Mouse (Mus musculus) spleen, postnatal 36 days (tissue): ENCODE results near the gene Glo1.
A peak's percentile ranks its signal among the peaks of the same experiment; 100 is the strongest.
"Not testable (repeated sequence)": the region's sequence is repeated elsewhere in the genome, so short reads cannot be mapped to it uniquely, and the experiment has no call there.

Source experiments
- DNase-seq, 2 experiments: peaks; one replicate each; pipeline ENCODE4 v3.0.0; 2022; ENCODE audit warnings: low spot score in 2 of 2, mixed read lengths in 1 of 2

The Glo1 gene

GRCm38 (mm10) chr17:30626719-30627118, at the start of gene Glo1:
Gene Glo1 (minus strand): TSS chr17:30626871.
- DNase-seq, result not testable (repeated sequence)

DNA sequence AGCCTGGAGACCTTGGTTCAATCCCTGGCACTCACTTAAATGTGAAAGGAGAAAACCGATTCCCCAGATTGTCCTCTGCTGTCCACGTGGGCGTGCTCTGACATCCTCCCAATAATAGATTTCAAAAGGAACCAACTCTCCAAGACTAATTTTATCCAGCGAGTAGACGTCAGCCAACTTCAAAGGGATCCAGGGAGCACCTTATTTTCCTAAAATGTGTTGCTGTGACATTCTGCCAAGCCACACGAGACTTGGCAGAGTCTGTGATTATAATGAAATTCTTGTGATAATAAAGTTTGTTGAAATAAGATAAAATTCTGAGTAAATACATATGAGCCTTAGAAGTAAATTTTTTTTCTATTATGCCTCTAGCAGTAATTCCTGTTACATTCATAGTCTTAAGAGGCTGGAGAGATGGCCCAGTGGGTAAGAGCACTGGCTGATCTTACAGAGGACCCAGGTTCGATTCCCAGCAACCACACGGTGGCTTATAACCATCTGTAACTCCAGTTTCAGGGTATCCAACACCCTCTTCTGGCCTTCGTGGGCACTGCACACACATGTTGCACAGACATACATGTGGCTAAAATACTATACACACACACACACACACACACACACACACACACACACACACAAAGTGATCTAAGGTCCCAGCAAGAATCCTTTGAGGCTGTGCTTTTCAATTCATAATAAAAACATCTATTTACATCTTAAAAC, 48.5 kb upstream of the Glo1 start:
- DNase-seq, result no peak

DNA sequence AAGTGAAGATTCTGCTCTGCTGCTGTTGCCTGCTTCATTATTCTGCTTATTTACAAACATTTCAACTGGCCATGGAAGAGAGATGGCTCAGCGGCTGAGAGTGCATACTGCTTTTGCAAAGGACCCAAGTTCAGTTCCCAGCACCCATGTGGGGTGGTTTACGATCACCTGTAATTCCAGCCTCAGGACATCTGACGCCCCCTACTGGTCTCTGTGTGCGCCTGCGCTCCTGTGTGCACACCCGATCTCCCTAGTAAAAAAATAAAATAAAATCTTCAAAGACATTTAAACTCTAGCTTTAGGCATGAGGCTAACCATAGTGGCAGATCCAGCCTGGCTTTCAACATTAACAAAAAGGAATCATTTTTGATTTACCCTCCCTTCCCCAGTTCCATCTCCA, 46.4 kb upstream of the Glo1 start:
- no peak for DNase-seq

- DNase-seq, result no peak
Measured at GRCm38 (mm10) chr17:30672556-30672955, 45.9 kb upstream of the Glo1 start.

- DNase-seq, result no peak
Measured at GRCm38 (mm10) chr17:30664856-30665255, 38.2 kb upstream of the Glo1 start.

GRCm38 (mm10) chr17:30663170-30663569, 36.5 kb upstream of the Glo1 start:
- no peak for DNase-seq

- no peak for DNase-seq
Measured at GRCm38 (mm10) chr17:30662131-30662530, 35.5 kb upstream of the Glo1 start.

- peak; percentile 64 to 74 for DNase-seq
Measured at GRCm38 (mm10) chr17:30658152-30658544, 31.5 kb upstream of the Glo1 start.

DNA sequence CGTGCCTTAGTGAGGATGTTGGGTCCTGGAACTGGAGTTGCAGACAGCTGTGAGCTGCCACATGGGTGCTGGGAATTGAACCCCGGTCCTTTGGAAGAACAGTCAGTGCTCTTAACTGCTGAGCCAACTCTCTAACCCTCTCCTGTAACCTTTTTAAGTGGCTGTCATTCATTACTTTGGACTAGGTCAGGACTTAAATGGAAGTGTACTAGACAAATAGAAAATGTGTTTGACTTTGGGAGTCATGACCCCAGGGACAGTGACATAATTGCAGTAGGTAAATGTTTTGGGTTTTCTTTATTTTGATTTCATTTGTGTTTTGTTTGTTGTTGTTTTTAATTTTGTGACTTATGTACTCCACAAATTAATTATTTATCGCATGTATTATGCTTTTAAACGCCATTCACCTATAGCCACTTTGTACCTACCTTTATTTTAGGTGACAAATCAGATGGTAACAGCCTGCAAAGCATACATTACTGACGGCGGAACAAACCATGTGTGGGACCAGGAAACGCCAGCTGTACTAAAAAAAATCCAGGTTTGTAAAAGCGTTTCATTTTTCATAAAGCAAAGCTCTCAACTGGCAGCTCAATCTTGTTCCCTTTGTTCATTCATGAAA, 31.0 kb upstream of the Glo1 start:
- no peak for DNase-seq

DNA sequence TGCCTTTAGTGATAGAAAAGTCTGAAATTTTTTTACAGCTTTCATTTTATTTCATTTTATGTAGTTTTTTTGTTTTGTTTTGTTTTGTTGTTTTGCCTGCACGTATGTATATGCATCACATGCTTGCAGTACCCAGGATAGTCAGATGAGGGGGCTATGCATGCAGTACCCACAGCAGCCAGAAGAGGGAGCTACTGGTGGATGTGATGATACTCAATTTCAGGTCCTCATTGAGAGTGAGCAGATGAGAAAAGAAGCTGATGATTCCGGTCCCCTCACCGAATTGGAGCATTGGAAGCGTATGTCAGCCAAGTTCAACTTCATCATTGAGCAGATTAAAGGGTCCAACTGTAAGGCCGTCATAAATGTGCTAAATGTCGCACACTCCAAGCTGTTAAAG, 26.3 kb upstream of the Glo1 start:
- DNase-seq, result no peak

GRCm38 (mm10) chr17:30648770-30649169, 22.1 kb upstream of the Glo1 start:
- DNase-seq, result no peak

GRCm38 (mm10) chr17:30640896-30641295, 14.2 kb upstream of the Glo1 start:
- DNase-seq, result no peak

DNA sequence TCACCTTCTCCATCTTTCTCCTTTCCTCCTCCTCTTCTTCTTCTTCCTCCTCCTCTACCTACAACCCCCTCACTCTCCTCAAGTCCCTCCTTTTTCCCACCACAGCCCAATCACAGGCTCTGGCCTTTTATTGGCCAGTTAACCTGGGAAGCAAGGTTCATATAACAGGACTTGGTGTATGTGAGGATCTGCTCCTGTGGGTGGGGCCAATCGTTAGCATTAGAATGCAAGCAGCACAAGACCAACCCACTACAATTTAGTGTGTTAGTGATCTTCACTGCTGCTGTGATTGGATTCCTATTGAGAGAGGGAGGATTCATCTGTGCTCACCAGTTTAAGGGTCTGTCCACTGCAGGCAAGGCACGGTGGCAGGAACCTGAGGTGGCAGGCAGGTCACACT, 12.3 kb upstream of the Glo1 start:
- no peak for DNase-seq

DNA sequence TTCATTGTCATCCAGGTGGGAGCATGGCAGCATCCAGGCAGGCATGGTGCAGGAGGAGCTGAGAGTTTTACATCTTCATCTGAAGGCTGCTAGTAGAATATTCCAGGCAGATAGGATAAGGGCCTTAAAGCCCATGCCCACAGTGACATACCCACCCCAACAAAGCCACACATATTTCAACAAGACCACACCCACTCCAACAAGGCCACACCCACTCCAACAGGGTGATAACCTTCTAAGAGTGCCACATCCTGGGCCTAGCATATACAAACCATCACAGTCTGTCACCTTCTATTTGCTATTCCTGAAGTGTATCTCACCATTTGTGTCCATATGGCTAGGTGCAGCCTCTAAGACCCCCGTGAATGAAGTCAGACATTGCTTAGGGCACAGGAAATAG, 11.0 kb upstream of the Glo1 start:
- no peak for DNase-seq

DNA sequence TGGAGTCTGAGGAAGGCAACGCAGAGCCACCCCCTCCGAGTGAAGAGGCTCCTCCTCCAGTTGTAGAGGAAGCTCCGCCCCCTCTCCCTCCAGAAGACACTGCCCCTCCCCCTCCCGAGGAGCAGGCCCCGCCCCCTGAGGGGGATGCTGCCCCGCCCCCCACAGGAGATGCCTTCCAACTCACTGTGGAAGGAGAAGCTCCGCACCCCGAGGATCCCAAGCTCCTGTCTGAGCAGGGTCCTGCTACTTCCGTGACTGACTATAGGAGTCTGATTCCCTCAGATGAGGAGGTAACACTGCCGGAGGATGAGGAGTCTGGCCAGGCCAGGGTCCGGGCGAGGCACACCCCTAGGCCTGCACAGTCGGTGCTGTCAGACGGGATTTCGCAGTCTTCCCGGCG, 8.7 kb upstream of the Glo1 start:
- no peak for DNase-seq

DNA sequence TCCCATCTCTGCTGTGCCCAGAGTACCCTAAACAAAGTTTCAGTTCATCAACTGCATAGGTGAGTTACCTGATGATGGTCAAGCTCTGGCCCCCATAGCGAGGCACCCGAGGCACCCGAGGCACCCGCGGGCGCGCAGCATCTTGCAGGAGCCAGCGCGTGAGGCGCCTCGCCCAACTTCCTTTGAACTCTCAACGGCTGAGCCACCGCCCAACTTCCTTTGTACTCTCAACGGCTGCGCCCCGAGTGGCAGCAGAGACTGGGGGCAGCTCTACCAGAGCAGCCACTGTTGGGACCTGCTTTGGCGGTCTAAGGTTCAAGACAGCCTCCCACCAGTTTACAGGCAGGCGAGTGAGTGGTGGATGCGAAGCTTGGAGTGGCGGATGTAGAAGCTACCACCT, 2.5 kb downstream of the Glo1 start, which contains the start of gene Dnah8:
Dnah8 (plus strand) TSS at position 223 of the 400 bp plus-strand sequence.
- DNase-seq, result not testable (repeated sequence)

- no peak for DNase-seq
Measured at GRCm38 (mm10) chr17:30623200-30623599, 3.5 kb downstream of the Glo1 start.

DNA sequence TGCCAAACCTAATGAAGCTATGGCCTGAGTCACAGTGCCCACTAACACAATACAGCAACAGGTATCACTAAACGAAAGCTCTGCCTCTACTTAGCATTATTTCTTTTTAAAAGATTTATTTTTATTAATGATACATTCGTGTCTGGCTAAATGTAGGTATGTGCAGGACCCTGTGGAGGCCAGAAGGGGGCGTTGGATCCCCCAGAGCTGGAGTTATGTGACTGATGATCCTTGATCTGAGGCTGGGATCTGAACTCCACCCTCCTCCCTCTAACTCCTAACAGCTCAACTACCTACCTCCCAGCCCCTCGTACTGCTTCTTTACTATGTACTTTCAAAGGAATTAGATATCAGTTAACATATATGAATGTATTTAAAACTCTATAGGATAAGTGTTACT, 5.2 kb downstream of the Glo1 start:
- DNase-seq, result no peak

DNA sequence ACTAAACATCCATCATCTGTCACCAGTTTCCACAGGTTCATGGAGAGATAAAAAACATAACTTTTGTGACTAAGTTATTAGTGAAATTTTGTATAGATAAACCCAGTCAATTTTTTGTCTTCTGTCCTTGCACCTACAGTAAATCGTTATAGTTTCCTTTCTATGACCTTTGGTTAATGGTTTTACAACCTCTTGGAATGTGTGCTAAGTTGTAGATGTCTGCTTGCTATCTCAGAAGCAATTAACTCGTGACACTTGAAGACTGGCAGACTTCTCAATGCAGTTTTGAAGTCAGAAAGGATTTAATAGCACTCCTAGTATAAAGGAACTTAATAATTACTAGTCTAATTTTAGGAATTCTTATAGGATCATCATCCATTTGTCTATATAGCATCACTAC, 6.1 kb downstream of the Glo1 start:
- no peak for DNase-seq

GRCm38 (mm10) chr17:30619153-30619552, 7.5 kb downstream of the Glo1 start:
- no peak for DNase-seq

DNA sequence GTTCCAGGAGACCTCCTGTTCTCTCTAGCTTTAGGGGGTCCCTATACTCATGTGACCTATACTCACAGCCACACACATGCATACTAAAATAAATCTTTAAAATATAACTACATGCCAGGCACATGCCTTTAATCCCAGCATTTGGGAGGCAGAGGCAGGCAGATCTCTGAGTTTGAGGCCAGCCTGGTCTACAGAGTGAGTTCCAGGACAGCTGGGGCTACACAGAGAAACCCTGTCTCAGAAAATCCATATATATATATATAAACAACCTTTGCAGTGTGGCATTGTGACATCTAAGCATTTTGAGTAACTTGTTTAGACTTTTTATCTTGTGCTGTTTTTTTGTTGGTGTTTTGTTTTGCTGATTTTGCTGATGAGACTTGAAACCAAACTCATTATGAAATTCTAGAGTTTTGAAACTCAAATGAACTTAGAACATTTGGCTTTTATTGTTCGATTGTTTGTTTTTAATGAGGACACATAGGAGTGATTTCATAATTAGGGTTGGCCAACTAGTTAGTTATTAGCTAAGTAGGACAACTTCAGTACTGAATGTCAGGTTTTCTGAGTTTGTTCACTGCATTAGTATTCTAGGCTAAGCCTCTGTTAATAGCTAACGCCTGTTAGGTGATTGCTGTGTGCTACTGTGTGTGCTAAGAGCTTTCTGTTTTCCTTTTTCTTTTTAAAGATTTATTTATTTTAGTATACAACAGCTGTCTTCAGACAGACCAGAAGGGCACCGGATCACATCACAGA, 8.4 kb downstream of the Glo1 start:
- no peak for DNase-seq

GRCm38 (mm10) chr17:30616203-30616602, 10.5 kb downstream of the Glo1 start:
- no peak for DNase-seq

DNA sequence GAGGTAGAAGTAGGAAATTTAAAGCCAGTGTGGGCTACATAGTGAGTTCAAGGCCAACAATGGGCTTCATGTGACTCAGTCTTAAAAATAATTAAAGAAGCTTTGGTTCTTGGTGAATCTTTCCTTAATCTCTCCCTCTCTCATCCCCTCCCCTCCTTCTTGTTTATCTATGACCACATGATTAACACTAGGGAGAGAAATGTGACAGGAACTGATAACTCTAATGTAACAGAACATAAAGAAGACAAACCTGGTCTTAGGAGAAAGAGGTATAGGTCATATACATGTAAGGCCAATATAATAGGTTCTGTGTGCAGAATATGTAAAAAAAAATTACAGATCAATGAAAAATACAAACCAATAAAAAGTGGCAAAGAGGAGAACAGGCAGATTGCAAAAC, 13.3 kb downstream of the Glo1 start:
- no peak for DNase-seq
